Mouse (Mus musculus) thymus, postnatal 25 days (tissue): ENCODE results near the gene Smarcb1.
A peak's percentile ranks its signal among the peaks of the same experiment; 100 is the strongest.

ENCODE experiments used
- DNase-seq: peaks from one replicate; pipeline ENCODE4 v3.0.0; 2022

Smarcb1 gene

GRCm38 (mm10) chr10:75854096-75854495, 67.3 kb downstream of the Smarcb1 start:
- DNase-seq = no peak

GRCm38 (mm10) chr10:75853452-75853851, 68.0 kb downstream of the Smarcb1 start:
- peak; percentile 88 for DNase-seq

GRCm38 (mm10) chr10:75852539-75853125, 68.8 kb downstream of the Smarcb1 start:
- no peak for DNase-seq

- no peak for DNase-seq
Observed at GRCm38 (mm10) chr10:75851681-75852080, 69.7 kb downstream of the Smarcb1 start.

- DNase-seq = no peak
Observed at GRCm38 (mm10) chr10:75851076-75851475, 70.3 kb downstream of the Smarcb1 start.

GRCm38 (mm10) chr10:75848382-75848781, 73.0 kb downstream of the Smarcb1 start:
- DNase-seq = peak; percentile 27
